Mouse (Mus musculus) liver, adult 2 months (tissue): ENCODE measurements at regions not wholly inside any gene's neighbourhood (a gene's known extent, or its start where the extent isn't known, plus 50 kb on each side); places are given as distances from the start of the nearest gene placed in this dataset.

Source experiments
- CTCF ChIP-seq: fragments of 200-500 bp; IDR thresholded peaks from 2 replicates; pipeline ENCODE4 v1.5.1; 2011; ENCODE audit warnings: low read depth, low read length, control low read depth
- POLR2A ChIP-seq: fragments of 200-500 bp; IDR thresholded peaks from 2 replicates; pipeline ENCODE4 v1.6.1; 2011; ENCODE audit warnings: low read length, control low read depth; ENCODE audit not compliant: insufficient read depth; ENCODE audit errors: extremely low read depth

GRCm38 (mm10) chr12:68500794-68501193 lies 658.2 kb downstream of the Rps29 start:
- no peak for TF ChIP-seq CTCF
- no peak for TF ChIP-seq POLR2A
